Mouse (Mus musculus) cerebellum, adult 11-12 months (tissue): ENCODE results near the gene Nhlrc2.

Source experiments
- DNase-seq: peaks from one replicate; pipeline ENCODE4 v3.0.0; 2022

Gene Nhlrc2

GRCm38 (mm10) chr19:56629647-56630046, 81.6 kb downstream of the Nhlrc2 start:
- no peak for DNase-seq

- no peak for DNase-seq
Observed at GRCm38 (mm10) chr19:56631017-56631416, 83.0 kb downstream of the Nhlrc2 start.

- DNase-seq, result no peak
Observed at GRCm38 (mm10) chr19:56631451-56631901, 83.4 kb downstream of the Nhlrc2 start.

- DNase-seq, result peak; percentile 44
Observed at GRCm38 (mm10) chr19:56637035-56637683, 89.1 kb downstream of the Nhlrc2 start.

- DNase-seq, result no peak
Observed at GRCm38 (mm10) chr19:56637684-56638049, 89.6 kb downstream of the Nhlrc2 start.

GRCm38 (mm10) chr19:56647451-56648120, 99.5 kb downstream of the Nhlrc2 start:
- no peak for DNase-seq

GRCm38 (mm10) chr19:56651262-56651661, 103.2 kb downstream of the Nhlrc2 start:
- DNase-seq, result no peak

- no peak for DNase-seq
Observed at GRCm38 (mm10) chr19:56652034-56652962, 104.2 kb downstream of the Nhlrc2 start.
